Mouse (Mus musculus) spleen, embryonic (tissue): Measurements from ENCODE around the gene Adssl1.

ENCODE experiments used
- CTCF ChIA-PET: fragments of 350-600 bp; sonication (Branson Sonifier 250); formaldehyde crosslinking; loops from one replicate; lab custom pipeline; 2022; lab: Charles Lee

The Adssl1 gene

GRCm38 (mm10) chr12:112592985-112593734 lies 26.7 kb upstream of the Adssl1 start:
- CTCF ChIA-PET, result no interaction called here

GRCm38 (mm10) chr12:112593951-112594915 lies 25.6 kb upstream of the Adssl1 start:
- CTCF ChIA-PET, result no interaction called here

GRCm38 (mm10) chr12:112594989-112595388 lies 24.9 kb upstream of the Adssl1 start:
- CTCF ChIA-PET, result no interaction called here

GRCm38 (mm10) chr12:112595626-112596025 lies 24.2 kb upstream of the Adssl1 start:
- CTCF ChIA-PET, result no interaction called here

GRCm38 (mm10) chr12:112596454-112596853 lies 23.4 kb upstream of the Adssl1 start:
- CTCF ChIA-PET, result no interaction called here

GRCm38 (mm10) chr12:112596891-112597500 lies 22.8 kb upstream of the Adssl1 start:
- CTCF ChIA-PET, result no interaction called here

GRCm38 (mm10) chr12:112597618-112598017 lies 22.2 kb upstream of the Adssl1 start:
- CTCF ChIA-PET, result interaction anchor here (0.6 kb wide), 1 partner anchor 120 kb away, joined by 3 read pairs; no protein-coding TSS in a partner anchor

GRCm38 (mm10) chr12:112599198-112599597 lies 20.6 kb upstream of the Adssl1 start:
- CTCF ChIA-PET, result no interaction called here

- CTCF ChIA-PET, result no interaction called here
Observed at GRCm38 (mm10) chr12:112599942-112600611, 19.8 kb upstream of the Adssl1 start.

- CTCF ChIA-PET, result no interaction called here
Observed at GRCm38 (mm10) chr12:112604022-112604421, 15.8 kb upstream of the Adssl1 start.

GRCm38 (mm10) chr12:112604709-112605649 lies 14.9 kb upstream of the Adssl1 start:
- CTCF ChIA-PET, result interaction anchor here (0.8 to 2.9 kb wide), 2 partner anchors 52 to 63 kb away, joined by 3 to 16 read pairs; no protein-coding TSS in a partner anchor

- CTCF ChIA-PET, result interaction anchor here (0.7 to 2.9 kb wide), 4 partner anchors 18 to 64 kb away, joined by 3 to 16 read pairs (median 5); no protein-coding TSS in a partner anchor
Observed at GRCm38 (mm10) chr12:112605766-112606165, 14.1 kb upstream of the Adssl1 start.

- CTCF ChIA-PET, result interaction anchor here (2.9 kb wide), 1 partner anchor 54 kb away, joined by 16 read pairs; no protein-coding TSS in a partner anchor
Observed at GRCm38 (mm10) chr12:112606998-112607397, 12.8 kb upstream of the Adssl1 start.

GRCm38 (mm10) chr12:112609031-112609430 lies 10.8 kb upstream of the Adssl1 start:
- CTCF ChIA-PET, result interaction anchor here (0.6 kb wide), 1 partner anchor 23 kb away, joined by 3 read pairs; no protein-coding TSS in a partner anchor

- CTCF ChIA-PET, result no interaction called here
Observed at GRCm38 (mm10) chr12:112616668-112617067, 3.2 kb upstream of the Adssl1 start.

- CTCF ChIA-PET, result interaction anchor here (0.8 kb wide), 1 partner anchor 64 kb away, joined by 3 read pairs; no protein-coding TSS in a partner anchor
Observed at GRCm38 (mm10) chr12:112617184-112617583, 2.7 kb upstream of the Adssl1 start.

- CTCF ChIA-PET, result interaction anchor here (0.6 to 0.8 kb wide), 2 partner anchors 57 to 65 kb away, joined by 3 read pairs; no protein-coding TSS in a partner anchor
Observed at GRCm38 (mm10) chr12:112617898-112618380, 1.9 kb upstream of the Adssl1 start.

GRCm38 (mm10) chr12:112618981-112619685 lies 712 bp upstream of the Adssl1 start:
- CTCF ChIA-PET, result no interaction called here
